Mouse (Mus musculus) adrenal gland, adult 8-10 months (tissue): ENCODE data around the gene Krt23. TPM values are rescaled to one million over a fixed set of nuclear protein-coding genes. Genes with fewer than 3 reads are reported as not detected.

Experiments
- DNase-seq: peaks from one replicate; pipeline ENCODE4 v3.0.0; 2022
- total RNA-seq, 4 experiments: library from RNA; stranded (reverse); gene quantifications; 2 replicates each; pipeline ENCODE4 v1.2.4; 2022

Krt23 gene
- total RNA-seq = under 1 TPM in 1 of 4 experiments, not detected in 3; 0.20 TPM

DNA sequence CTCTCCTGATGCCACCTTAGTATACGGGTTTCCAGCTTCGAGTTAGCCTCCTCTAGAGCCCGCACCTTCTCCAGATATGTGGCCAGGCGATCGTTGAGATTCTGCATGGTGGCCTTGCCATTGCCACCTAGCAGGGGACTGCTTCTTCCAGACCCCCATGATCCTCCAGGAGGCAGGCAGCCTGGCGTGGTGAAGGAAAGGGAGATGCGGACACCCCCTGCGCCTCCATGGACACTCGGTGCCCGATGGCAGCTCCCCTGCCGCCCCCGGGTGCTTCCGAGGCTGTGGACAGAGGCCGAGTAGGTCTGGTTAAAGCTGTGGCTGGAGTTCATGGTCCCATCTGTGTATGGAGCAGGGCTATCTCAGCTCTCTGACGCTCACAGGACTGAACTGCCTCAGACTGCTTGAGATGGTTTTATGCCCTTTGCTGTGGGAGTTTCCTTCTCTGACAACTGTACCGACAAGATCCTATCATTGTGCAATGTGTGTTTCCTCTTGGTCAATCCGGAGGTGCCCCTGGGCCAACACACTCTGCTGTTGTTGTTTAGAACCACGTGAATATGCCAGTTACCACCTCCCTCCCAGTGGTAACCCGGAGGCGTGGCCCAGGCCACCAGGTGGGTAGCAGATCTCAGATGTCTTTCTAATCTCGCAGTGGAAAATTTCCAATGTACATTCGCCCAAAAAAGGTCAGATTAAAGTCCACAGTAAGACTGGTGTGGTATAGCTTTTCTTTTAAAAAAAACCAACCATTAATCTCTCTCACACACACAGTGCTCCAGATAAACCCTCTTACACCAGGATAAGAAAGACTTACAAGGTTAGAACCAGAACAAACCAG, at the start of gene Krt23:
Krt23 (minus strand) TSS at position 405 of the 841 bp plus-strand sequence.
- DNase-seq = no peak

DNA sequence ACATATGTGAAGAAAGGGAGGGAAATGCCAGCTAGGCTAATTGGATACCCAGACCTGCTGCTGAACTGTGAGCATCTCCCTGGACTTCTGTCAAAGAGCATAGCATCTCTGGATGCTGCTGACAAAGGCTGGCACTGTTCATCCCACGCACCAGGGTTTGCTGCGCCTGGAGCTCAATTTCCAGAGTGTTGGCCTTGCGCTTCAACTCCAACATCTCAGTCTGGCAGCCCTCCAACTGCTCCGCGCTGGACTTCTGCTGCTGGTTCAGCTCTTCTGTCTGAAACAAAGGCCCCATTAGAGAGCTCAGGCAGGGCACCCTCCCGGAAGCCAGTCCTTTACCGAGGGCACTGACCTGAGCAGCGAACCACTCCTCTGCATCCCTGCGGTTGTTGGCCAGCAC, 46.8 kb upstream of the Krt23 start:
- DNase-seq = peak; percentile 2

DNA sequence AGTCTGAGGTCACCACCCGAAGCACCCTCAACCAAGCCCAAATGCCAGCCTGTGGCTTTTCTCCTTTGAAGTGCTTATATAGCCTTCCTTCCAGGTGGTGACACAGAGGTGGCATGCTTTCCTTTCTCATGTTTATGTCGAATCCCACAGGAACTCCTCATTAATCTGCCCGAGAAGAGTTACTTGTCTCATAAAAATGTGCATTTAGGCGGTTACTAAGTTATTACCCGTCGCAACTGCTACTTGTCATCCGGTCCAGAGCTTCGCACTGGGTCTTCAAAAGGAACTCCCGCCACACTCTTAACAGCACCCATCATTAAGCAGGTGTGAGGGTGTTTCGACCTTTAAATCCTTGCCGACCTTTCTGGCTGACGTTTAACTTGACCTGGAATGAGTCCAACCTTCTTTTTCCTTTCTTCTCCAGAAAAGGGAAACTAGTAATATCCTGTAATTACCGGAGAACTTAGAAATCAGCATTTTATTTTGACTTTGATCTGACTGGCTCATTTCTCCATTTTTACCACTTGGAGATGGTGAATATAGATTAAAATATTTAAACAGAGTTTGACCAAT, 28.4 kb upstream of the Krt23 start, which contains the start of gene Krt39:
Krt39 (minus strand) TSS at position 51 of the 573 bp plus-strand sequence.
- no peak for DNase-seq

DNA sequence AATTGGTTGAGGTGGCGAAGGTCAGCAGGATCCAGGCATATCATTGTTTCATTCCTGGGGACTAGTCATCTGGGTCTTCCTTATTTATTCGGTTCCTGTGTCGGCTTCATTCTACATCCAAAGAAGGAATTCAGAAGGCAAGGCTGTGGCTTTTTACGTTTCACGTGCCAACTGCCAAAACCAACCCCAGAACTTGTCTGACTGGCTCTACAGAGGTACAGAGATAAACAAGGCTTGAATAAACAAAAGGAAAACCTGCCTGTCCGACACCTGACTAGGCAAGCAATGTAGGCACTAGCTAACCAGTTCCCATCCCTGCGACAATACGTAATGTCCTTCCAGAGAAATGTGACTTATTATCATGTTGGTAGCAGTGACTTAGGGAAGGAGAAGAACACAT, 21.2 kb upstream of the Krt23 start:
- DNase-seq = no peak

DNA sequence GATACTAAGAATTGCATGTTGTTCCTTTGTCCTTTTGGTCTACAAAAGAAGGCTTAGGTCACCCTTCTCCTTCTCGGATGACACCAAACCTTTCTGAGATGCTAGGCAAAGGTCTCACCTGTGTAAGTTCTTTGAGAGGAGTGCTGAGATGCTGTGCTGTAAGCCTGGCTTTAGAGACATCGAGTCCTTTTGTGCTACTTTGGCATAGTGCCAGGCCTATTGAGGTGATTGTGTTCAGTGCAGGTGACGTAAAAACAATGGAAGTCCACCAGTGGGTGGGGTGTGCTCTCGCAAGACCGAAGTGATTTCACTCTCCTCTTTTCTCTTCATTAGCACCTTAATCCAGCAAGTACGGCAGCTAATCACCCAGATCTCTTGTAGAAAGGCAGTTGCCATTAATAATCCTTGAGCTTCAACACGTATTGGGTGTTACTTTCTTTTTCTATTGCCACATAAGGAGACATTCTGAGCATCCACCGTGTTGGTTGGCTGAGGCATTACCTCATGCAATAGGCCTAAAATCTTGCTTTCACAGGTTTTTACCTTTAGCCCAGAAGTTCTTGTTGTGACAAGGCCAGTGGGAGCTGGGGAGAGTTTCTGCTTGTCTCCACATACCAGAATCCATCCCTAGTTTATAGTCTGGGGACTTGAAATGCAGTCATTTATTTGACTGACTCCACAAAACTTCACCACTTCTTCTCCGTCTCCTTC, 7.3 kb upstream of the Krt23 start:
- DNase-seq = no peak

DNA sequence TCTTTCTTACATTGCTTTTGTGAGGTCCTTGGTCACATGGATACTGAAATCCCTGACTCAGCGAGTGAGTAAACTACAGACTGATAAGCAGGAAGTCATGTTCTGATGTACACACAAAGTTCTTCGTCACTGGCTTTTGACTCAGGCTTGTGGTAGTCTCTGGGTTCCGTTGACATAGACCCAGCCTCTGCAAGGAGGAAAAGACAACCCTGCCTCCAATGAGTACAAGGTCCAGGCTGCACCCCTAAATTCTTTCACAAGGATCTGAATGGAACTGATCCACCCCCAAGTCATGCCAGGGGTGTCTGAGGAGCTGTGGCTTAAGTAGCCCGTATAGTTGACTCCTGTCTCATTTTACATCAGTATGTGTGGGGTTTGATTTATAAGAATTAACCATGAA, 3.5 kb upstream of the Krt23 start:
- no peak for DNase-seq

DNA sequence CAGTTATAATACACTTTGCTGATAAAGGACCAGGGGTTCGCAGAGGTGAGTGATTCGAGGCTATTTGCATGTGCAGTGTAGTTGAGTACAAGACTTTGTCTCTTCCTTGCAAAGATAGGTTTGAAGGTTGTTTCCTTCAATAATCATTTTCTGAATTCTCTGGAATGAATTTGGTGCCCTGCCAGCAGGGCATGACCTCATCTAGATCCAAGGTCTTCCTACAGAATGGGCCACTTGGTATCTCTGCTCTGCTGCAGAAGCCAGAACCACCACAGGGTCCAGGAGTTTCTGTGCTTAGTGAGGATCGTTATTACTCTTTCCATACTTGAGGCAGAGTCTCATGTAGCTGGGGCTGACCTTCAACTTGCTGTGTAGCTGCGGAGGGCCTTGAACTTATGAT, 1.8 kb upstream of the Krt23 start:
- peak; percentile 5 for DNase-seq

DNA sequence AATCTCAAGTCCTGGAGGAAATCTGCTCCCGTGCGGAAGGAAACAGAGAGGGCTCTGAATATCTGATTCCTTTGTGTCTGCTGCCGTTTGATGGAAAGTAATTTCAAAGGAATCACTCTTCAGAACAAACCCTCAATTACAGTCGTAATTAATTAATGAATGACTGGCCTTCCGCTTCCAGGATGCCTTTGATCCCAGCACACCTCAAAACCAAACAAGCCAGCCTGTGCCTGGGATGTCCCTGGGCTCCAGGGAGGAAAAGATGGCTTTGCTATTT, 575 bp upstream of the Krt23 start:
- DNase-seq = no peak

DNA sequence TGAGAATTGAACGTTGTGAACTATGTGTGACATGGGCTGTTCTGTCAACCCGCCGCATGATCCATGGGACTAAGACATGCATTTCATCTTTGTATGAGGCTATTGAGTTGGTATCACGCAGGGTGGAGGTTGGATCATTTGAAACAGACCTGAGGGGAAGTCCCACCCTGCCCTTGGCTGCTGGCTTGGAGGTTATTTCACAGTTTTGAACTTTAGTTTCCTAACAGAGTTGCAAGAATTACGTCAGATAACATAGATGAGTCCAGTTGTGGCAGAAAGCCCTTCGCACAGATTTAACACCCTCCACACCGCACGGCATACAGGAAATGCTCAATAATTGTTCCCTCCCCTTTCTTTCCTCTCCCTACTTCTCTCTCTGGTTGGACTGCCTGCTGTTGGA, 1.9 kb downstream of the Krt23 start:
- no peak for DNase-seq

DNA sequence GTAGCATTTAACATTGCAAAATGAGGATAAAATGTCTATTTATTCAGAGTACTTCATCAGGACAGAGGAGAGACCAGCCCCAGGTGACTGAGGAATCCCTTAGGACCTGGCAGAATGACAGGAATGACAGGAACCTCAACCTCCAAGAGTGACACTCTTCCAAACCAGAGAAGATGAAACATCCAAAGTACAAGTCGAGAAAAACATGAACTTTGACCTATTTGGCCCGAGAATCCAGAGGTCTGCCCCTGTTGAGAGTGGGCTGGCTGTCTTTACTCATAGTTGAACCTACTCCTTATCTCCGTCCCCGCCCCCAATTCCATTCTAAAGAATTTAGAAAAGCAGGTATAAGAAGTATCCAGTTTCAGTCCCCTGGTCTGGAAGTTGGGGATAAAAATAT, 2.3 kb downstream of the Krt23 start:
- DNase-seq = no peak

DNA sequence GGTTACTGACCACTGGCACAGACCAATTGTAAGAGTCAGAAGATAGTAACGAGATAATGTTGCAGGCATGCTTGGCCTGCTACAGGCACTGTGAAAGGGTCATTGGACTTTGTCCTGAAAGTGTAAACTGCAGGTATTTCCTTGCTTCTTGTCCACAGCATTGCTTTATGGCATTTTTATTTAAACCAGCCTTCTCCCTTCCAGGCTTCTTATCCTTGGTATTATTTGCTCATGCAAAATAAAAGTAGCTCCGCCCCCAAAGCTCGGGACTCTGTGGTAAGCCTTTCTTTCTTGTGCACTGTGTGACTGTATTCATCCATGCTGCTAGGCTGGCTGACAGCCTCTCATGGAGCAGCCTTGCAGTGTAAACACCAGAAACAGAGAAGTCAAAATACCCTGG, 3.7 kb downstream of the Krt23 start:
- no peak for DNase-seq

DNA sequence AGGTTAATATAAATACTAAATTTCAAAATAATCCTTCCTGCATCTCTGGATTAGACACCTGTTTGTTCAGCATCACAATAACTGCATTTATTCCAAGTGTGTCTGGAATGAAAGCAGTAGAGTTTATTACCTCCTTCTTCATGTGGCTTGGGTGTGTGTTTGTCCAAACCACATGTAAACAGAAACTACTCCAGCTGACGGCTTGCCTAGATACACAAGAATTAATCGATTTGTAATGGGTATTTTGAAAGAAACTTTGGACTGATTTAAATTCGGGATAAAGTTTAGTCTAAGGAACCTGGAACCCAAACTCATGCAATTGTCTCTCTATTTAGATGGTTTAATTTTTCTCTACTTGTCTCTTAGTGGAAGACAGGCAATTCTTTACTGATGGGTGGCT, 18.0 kb downstream of the Krt23 start:
- DNase-seq = no peak

DNA sequence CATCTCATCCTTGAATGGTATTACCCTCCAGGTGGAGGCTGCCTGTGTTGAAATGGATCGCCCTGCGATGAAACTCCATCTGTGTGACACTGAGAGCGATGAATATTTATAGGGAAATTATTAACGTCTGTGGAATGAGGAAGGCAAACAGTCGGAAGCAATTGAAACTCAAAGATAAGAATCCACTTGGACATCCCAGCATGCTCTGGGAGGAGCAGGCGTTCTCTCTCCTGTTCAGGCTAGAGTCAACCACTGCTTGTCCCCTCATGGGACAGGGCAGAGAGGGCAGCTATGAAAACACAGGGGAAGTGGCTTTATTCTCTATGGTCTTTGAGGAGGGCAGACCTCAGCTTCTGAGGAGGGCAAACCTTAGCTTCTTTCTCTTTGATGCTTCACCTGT, 19.5 kb downstream of the Krt23 start:
- no peak for DNase-seq

DNA sequence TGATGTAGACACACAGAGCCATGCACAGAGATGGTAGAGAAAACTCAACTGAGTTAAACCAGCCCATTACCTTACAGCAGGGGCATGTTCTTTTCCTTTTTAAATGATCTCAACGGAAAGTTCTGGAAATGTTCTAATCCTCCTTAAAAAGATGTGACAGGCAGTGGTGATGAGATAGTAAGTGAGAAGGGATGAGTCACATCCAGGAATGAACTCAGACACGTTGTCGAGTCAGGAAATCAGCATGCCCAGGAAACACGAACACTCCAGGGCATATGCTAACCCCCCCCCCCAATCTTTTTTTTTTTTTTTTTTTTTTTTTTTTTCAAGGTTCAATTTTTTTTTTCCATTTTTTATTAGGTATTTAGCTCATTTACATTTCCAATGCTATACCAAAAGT, 20.5 kb downstream of the Krt23 start:
- DNase-seq = no peak

DNA sequence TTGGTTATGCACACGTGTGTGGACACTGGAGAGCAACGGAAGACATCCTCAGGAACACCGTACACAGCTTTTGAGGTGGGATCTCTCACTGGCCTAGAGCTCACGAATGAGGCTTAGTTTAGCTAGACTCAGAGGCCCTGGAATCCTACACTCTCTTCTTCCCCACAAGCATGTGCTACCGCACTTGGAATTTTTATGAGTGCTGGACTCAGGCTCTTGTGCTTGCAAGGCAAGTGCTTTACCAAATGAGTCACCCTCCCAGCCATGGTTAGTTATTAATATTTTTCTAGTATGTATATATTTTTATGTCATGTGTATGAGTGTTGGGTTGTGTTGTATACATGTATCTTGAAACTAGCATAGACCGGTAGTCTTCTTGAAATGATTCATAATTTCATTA, 21.0 kb downstream of the Krt23 start:
- no peak for DNase-seq

DNA sequence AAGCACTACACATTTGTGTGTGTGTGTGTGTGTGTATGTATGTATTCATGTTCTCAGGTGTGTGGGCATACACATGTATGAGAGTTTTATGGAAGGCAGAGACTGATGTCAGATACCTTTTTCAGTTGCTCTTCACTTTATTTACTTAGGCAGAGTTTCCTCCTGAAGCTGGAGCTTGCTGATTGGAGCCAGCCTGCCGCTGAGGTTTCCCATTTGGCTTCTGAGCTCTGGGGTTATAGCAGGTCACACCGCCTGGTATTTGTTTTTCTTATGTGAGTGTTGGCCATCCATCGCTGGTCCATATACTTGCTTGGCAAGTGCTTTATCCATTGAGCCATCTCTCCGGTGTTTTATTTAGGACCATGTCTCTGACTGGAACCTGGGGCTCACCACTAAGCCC, 23.7 kb downstream of the Krt23 start:
- DNase-seq = no peak

DNA sequence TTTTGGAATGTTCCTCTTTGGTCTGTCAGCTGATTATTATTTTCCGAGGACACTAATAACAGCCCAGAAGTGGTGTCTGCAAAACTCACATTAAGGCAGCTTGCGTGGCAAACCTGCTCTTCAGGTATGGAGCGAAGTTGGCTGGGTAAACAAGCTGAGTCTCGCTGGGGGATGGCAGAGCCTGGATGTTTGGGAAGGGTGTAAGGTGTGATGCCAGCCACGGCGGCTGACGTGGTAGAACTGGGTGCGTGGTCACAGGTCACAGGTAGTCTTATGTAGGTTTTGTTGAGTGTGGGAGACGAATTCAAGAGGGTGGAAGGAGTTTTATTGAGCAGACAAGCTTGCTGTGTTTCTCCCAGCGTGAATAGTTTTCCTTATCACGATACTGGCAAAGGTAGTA, 24.4 kb downstream of the Krt23 start:
- no peak for DNase-seq

DNA sequence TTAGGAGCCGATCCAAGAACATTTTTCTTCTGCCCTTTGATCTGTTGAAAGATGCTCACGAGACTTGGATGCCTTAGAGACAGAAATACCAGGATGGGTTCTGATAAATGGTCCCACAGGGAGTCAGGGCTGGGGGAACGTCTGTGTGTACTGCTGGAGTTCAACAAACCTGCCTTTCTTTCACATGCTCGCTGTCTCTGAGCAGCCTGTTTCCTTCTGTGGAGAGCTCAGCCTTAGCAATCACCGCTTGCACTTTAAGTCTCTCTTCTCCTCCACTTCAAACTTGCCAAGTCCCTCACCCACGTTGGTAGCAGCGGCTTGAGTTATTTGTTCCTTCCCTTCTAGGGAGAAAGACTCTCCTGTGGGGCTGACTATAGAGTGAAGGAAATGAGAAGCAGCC, 26.6 kb downstream of the Krt23 start:
- no peak for DNase-seq

DNA sequence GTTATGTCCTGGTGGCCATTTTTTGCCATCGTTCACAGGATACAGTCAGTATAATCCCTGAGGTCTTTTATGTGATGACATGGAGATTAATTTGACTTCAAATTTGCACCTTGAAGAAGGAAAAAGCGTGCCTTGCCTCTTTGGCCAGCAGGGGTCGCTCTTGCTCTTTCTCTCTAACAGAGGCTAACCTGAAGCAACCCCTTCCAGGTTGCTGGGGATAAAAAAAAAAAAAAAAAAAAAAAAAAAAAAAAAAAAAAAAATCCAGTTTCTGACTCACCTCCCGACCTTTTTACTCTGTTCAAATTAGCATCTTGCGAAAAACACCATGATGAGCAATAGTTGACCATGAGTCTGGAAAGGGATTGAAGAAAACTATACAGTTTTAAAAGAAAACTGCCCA, 28.1 kb downstream of the Krt23 start:
- DNase-seq = peak; percentile 65

DNA sequence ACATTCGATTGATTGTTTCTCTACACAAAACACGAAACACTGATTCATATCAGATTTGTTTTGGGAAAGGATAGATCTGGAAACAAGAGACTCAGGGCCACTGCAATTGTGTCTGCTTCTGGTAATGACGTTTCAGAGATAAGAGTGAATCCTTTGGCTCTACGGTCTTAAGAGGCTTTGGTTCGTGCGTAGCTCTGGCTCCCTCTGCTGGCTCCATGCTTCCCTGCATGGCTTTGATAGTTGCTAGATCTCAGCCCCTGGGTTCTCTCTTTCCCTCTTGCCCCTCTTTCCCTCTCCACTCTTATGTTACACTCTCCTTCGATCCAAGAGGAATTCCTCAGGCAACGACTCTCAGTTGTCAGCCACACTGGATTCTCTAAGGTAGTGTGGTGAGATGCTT, 29.8 kb downstream of the Krt23 start:
- peak; percentile 18 for DNase-seq

DNA sequence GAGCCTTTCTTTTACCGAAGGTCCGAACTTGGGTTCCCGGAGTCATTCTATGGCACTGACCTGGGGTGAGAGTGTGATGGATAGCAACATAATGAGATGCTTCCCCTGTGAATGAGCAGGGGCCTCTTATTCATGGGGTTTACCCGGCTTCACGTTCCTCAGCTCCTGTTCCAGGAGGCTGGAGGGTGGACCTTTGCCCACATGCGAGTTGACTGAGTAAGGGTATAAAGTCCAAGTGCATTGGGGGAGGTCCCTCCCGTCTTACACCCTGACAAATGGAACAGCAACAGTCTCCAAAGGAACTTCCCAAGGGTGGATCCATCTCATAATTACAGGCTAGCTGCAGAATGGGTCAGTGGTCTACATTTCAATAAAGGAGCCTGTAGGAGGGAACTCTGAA, 31.2 kb downstream of the Krt23 start:
- DNase-seq = no peak

DNA sequence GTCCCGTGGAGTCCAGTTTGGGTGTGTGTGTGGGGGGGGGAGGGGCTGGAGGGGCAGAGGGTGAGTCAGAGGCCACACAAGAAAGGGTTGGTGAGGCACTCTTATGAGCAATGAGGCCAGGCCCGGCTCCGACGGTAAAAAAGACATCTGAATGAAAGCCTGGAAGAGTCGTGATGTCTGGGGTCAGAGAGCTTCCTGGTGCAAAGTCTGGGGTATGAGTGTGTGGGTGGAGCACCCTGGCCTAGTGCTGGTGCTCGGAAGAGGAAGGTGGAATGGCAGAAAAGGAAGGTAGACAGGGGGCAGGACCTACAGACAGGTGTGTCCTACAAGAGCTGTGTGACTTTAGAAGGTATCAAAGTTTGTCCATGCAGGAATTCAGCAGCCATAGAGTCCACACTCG, 34.0 kb downstream of the Krt23 start:
- DNase-seq = no peak

DNA sequence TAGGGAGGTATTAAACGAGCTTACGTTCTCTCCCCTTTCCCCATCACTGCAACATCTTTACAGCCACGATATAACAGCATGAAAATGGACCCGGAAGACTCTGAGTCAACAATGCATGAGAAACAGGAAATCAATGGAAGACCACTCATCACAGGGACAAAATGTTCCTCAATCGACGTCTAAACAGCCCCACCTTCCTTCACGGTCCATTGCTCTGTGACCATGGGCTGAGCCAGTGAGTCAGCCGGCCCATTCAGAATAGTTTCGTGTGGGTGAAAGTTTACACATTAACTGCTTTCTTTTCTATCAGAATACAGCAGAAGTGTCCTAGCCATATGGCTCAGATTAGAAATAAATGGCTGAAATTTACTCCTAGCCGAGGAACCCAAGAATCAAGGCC, 38.2 kb downstream of the Krt23 start:
- DNase-seq = no peak

DNA sequence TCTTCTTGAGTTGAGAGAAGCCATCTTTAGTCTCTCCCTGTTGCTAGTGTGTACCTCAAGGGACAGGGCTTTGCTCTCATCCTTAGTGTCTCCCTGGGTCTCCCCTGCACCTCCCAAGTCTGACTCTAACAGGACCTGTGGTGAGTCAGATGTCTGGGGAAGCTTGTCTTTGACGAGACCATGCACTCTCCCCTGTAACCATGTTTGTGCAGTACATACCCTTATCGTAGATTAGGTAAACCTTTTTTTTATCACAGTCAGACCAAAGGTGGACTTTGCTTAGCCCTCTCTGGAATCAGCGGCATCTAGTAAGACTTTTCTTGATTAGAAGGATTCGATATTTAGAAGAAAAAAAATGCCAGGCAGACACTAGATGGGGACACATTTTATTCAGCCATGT, 38.9 kb downstream of the Krt23 start:
- no peak for DNase-seq
